ENCODE assay signal across 9 mouse cellular contexts in the genomic region with DNA sequence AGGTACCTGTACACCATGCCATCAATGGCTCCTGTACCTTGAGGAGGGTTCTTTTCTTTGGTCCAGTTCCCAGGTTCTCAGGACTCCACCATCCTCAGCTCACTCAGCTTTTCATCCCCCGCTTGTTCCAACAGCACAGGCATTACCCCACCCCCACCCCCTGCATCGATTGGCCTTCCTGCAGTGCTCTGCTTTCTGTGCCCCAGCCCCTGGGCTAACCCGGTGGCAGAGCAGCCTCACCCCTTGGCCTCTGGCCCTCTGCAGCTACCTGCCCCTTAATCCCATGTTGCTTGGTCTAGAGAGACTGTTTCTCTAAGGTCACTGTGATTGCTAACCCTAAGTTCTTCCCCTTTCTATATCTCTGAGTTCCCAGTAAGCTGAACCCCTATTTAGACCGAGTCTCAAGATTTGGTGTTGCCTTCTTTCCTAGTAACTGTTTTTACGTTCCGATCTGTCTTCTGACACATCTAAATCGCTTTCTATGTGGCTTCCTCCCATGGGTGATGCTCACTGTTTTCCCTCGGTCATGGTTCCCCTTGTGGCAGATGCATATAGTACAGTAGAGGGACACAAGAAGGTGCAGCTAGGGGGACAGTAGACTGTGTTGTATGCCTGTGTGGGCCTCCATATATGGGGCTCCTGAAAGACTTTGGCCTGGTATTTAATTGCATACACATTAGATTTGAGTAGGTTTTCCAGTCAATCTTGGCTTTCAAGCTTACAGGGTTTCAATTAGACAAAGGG.
A peak's percentile ranks its signal among the peaks of the same experiment; 100 is the strongest.
DNase-seq lines count a peak whose midpoint lies in the region; ATAC-seq and TF ChIP-seq lines count a peak whose summit lies in the region.
"Had no signal": no experiment of that assay in that cellular context is flagged by ENCODE, and none has a peak within 500 bp of the region (broad histone marks: within the 10 kb centered on the region; RNA-seq: fewer than 3 reads in every experiment).

No protein-coding gene starts in this region.

- H3K36me3 ChIP-seq in heart, embryonic 10.5 days = peaks cover 10% of the 10 kb centered on the region; the same call in 1 of the 2 replicates
- peaks cover 35% of the 10 kb centered on the region for H3K36me3 ChIP-seq in lung, embryonic 15.5 days
- peaks cover 73% of the 10 kb centered on the region for H3K36me3 ChIP-seq in small intestine, adult 2 months (ENCODE audit: control insufficient read depth, insufficient read depth, low read length)

- H3K4me2 ChIP-seq in lung, embryonic 15.5 days = no peak overlapping the region

- H3K9me3 ChIP-seq in heart, embryonic 10.5 days = no peaks in the 10 kb centered on the region
- no peaks in the 10 kb centered on the region for H3K9me3 ChIP-seq in lung, embryonic 15.5 days

- no peaks in the 10 kb centered on the region for H3K27me3 ChIP-seq in heart, embryonic 10.5 days (ENCODE audit: insufficient read depth, poor library complexity, severe bottlenecking)
- no peaks in the 10 kb centered on the region for H3K27me3 ChIP-seq in lung, embryonic 15.5 days
- no peaks in the 10 kb centered on the region for H3K27me3 ChIP-seq in small intestine, adult 2 months (ENCODE audit: control insufficient read depth, insufficient read depth, low read length)

- peak overlapping the region; percentile 92 for H3K27ac ChIP-seq in heart, embryonic 10.5 days
- peak overlapping the region; percentile 94 for H3K27ac ChIP-seq in lung, embryonic 15.5 days
- peak overlapping the region; percentile 53; the same call in 1 of the 2 replicates for H3K27ac ChIP-seq in small intestine, adult 2 months (ENCODE audit: insufficient read depth, low read depth, low read length)

- TF ChIP-seq CTCF in small intestine, adult 2 months (IDR thresholded peaks at IDR 0.05; ENCODE audit: extremely low read depth, insufficient read length, insufficient replicate concordance, low read depth, low read length) = no peak

- WGBS in heart, embryonic 10.5 days = 59% methylated on average over 8 of the region's 8 CpGs
- 63% methylated on average over 8 of the region's 8 CpGs for WGBS in lung, embryonic 15.5 days
- WGBS in small intestine, adult 2 months = 72% methylated on average over 8 of the region's 8 CpGs

- H3K9ac ChIP-seq in lung, embryonic 15.5 days = no peak overlapping the region

- peaks cover 68% of the 10 kb centered on the region for H3K4me1 ChIP-seq in heart, embryonic 10.5 days
- peaks cover 60% of the 10 kb centered on the region for H3K4me1 ChIP-seq in lung, embryonic 15.5 days
- H3K4me1 ChIP-seq in small intestine, adult 2 months (ENCODE audit: control insufficient read depth, insufficient read depth, insufficient read length, low read length) = peaks cover 5% of the 10 kb centered on the region

- no peak overlapping the region for H3K4me3 ChIP-seq in heart, embryonic 10.5 days
- no peak overlapping the region for H3K4me3 ChIP-seq in lung, embryonic 15.5 days
- H3K4me3 ChIP-seq in small intestine, adult 2 months (ENCODE audit: low read depth, low read length) = no peak overlapping the region

- no peak for TF ChIP-seq POLR2A in small intestine, adult 2 months (IDR thresholded peaks at IDR 0.05; ENCODE audit: low read depth, low read length)

- ATAC-seq in lung, embryonic 15.5 days (ENCODE audit: borderline replicate concordance, extremely low read depth, low FRiP score, low TSS enrichment) = no peak

- no peak for DNase-seq in heart, embryonic 10.5 days (ENCODE audit: low spot score)
- no peak for DNase-seq in heart, adult 8-10 months (ENCODE audit: low spot score)
- no peak for DNase-seq in lung, postnatal 14 days
- peak; percentile 45 for DNase-seq in heart, postnatal 4 days
- no peak for DNase-seq in gastrocnemius, adult 8-10 months (ENCODE audit: low spot score in 2 of 2)
- no peak for DNase-seq in retina, embryonic 14.5 days (ENCODE audit: low spot score)
- DNase-seq: thymus, adult 18-20 months had no signal
